Mouse (Mus musculus): Measurements from ENCODE around the gene Hdac9.

Hdac9 gene

DNA sequence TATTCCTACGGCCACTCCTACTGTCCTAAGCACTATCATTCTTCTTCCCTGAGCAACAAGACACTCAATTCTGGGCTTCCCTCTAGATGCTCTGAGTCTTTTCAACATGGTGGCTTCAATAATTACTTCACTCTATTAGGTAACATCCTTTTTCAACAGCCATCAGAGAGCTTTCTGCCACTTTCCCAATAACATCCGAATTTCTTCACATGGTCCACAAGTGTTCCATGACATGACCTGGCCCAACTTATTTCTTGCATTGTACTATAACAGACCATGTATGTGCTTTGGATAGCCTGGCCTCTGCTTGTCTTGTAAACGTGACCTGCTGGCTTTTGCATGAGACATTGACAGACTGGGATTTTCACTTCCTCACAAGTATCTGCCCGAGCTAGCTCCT lies 538.3 kb downstream of the Hdac9 start:
- no peak for DNase-seq (ENCODE audit: extremely low spot score)

DNA sequence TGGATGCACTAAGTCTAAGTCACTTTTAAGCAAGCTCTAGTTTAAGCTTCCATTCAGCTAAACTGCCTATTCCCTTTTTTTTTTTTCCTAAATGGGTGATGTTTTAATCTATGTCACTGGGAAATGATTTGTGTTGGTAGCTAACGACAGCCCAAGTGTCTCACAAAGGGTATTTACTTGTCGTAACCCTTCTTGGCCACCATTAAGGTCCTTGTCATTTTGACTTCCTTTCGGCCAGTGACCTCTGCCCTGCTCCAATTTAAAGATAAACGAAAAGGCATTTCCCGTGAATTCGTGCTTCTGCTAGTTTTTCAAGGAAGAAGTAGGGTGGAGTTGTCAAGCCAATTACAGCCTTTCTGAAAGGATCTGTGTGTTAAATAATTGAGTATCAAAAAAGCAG lies 565.0 kb downstream of the Hdac9 start:
- peak; percentile 64 for DNase-seq (ENCODE audit: extremely low spot score)

DNA sequence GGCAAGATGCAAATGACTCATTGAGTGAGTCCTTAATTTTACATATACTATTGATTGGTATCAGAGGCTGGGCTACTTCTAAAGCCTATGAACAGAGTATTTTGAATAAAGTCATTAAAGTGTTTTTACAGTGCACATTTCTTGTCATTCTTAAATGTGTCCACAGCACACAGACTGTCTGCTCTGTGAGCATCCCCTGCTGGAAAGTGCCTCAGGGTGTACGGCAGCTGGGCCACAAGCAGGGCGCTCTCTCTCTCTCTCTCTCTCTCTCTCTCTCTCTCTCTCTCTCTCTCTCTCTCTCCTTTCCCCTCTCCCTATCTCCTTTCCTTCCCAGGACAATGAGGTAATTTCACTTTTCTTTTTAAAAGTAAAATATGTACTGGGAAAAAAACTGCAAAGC lies 569.4 kb downstream of the Hdac9 start:
- no peak for DNase-seq (ENCODE audit: extremely low spot score)

DNA sequence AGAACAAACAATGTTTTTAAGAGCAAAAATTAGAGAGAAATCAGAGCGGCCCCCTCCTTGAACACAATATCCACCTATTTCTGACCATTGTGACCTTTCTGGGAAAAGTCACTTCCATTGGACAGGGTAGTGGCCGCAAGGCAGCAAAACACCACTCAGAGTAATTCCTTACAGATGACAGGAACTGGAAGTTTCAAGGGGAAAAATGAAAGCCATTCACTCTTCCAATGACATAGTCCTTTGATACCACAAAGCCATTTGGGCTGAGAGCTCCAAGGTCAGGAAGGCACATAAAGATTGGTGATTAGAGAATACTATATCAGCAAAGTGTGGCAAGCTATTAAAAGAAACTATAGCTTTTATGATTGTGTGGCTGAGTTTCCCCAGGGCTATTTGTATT lies 574.1 kb downstream of the Hdac9 start:
- no peak for DNase-seq (ENCODE audit: extremely low spot score)

DNA sequence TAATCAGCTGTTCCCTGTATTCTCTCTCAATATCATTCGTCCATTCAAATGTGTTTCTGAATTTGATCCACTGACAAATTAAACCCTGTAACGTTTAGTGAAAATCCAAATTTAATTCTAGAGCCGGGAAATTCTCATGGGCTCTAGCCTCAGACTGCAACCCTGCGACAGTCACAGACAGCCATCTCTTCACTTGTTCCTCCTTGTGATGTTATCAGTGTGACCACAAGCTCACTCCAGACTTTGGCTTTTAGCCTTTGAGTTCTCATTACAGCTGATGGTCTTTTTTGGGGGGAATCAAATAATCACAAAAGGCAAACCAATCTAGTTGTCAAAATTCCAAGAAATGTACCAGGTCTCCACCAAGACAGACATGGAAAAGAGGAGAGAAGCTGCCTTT lies 578.0 kb downstream of the Hdac9 start:
- DNase-seq (ENCODE audit: extremely low spot score), result no peak

DNA sequence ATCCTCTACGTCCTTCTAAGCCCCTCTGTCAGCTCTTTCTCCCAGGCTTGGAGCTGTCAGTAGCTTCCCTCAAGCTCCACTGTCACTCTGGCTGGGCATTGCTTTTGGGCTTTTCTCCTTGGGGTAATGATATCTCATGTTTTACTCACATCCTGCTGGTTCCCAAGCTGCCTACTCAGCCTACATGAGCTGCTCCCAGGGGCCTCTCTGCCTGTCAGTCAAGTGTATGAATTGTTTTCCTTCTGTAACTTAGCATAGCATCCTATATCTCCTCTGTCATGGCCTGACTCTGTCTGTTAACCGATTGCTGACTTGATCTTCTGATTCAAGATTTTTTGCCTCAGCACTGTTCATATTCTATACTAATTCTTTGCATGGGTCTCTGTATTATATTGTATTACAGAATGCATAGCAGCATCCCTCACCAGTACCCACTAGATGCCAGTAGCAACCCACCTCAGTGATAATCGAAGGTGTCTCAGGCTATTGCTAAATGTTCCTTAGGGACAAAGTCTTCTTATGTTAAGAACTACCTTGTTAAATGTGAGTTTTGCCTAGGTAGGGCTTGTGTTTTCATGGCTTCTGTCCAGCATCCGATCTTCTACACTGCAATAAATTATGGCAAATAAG lies 582.3 kb downstream of the Hdac9 start:
- no peak for DNase-seq (ENCODE audit: extremely low spot score)

DNA sequence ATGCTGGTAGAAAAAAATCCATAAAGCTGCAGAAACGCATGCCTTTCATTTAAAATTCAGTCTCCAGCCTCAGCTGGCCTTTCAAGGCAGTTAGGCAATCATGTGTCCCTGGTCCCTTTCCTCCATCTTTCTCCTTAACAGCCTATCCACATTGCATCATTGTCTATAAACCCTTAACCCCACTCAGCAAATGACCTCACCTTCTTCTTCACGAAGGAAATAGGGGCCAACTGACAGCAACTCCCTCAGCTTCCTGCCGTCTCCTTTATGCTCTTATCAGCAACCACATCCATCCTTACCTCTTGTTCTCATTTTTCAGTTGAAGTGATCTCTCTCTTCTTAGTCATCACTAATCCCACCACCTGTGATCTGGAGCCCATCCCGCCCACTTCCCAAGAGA lies 584.0 kb downstream of the Hdac9 start:
- DNase-seq (ENCODE audit: extremely low spot score), result no peak

DNA sequence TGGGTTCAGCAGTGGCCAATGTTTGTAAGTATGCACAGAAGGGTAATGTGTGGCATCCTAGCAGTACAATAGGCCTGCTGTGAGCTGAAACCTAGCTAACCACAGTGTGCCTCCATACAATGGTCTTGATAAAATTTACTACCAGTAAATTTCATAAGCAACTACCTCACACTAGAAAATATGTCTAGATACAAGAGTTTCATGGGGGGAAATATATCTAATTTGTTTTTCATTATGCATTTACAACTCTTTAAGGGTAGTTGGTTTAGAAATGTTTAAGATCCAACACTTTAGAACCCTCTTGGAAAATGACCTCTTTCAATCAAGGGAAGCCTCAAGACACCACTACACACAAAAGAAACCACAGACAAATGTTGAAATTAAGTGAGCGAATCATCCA lies 589.8 kb downstream of the Hdac9 start:
- no peak for DNase-seq (ENCODE audit: extremely low spot score)

DNA sequence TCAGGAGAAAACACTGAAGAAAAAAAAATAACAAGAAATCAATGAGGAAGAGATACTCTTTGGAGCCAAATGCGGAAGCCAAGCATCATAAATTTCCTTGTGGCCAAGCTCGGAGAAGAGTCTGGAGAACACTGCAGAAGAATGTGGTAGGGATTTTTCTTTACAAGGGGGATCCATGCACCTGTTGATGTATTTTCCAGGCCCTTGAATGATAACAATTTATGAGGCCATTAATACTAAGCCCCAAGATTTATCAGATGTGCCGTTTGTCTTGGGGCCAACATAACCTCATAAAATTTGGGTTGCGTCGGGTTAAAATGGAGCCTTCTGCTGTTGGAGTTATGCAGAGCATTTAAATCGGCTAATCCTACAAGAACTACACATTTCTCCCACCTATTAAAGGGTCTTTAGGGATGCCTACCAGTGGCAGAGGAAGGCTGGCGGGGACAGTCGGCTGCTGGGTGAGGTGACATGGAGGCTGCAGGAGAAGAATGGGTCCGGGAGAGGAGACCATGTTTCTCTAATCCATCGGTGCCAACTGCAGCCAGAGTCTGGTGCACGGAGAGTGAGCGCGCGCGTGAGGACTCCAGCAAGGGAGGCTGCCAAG lies 604.7 kb downstream of the Hdac9 start:
- DNase-seq (ENCODE audit: extremely low spot score), result no peak

DNA sequence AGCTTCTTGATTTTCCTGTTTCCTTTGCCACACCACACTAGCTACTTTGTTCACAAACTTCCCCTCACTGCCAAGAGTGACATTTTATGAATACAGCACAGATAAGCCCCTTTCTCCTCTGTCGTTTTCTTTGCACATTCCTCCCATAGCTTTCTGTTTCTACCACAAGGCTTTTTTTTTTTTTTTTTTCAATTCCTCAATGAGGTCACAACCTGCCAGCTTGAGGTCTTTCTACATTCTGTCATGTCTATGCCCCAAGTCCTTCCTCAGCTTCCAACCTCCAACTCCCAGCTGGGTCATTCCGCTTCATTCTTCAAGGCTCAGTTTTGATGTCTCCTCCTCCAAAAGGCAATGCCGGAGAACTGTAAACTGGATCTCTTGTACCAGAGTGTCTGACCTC lies 611.4 kb downstream of the Hdac9 start:
- DNase-seq (ENCODE audit: extremely low spot score), result peak; percentile 16

DNA sequence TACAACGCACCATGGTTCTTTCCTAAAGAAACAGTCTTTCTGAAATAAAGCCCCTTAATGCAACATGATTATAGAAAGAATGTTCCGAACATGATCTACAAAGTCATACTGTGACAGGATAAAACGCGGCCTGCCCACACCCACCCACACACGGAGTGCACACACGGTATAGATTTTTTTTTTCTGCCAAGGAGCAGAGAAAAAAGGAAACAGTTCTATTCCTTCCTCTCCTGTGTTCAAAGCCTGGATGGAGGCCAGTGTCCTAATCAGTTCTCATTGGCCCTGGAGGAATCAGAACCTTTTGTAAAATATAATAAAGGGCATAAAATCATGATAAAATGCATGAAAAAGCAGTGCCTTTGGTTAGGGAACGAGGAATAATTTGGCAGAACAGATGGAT lies 624.5 kb downstream of the Hdac9 start:
- DNase-seq (ENCODE audit: extremely low spot score), result no peak

DNA sequence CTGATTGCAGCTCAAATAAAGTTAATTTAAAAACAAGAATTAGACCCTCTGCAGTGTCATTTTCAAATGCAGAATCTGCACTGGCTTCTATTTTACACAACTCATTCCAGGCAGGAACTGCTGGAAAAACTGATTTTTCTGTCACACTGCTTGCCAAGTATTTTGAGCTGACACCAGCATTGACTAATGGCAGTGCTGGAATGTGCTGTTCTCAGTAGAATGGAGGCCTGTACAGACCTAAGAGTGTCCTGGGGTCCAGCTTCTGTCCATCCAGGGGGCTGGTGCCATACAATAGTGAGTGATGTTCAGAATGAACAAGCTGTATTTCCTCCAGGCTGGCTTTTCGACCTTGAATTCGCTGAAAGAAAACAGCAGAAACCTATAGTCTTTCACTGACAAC lies 629.7 kb downstream of the Hdac9 start:
- DNase-seq (ENCODE audit: extremely low spot score), result no peak

DNA sequence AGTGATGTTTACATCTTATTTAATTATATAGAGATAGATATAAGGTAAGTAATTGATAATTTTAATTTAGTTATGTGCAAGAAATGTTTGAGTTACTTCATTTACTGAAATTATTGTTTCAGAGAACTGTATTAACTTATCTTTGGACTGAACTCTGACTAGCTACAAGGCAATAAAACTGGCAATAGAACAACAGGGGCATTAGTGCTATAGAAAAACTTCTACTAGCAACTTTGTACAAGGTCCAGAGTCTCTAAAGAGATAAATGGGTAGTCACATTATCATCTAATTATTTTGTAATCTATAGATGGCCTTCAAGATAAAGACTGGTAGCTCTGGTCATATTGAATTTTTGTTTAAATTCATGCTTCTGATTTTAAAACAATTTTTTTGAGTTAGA lies 632.0 kb downstream of the Hdac9 start:
- no peak for DNase-seq (ENCODE audit: extremely low spot score)

DNA sequence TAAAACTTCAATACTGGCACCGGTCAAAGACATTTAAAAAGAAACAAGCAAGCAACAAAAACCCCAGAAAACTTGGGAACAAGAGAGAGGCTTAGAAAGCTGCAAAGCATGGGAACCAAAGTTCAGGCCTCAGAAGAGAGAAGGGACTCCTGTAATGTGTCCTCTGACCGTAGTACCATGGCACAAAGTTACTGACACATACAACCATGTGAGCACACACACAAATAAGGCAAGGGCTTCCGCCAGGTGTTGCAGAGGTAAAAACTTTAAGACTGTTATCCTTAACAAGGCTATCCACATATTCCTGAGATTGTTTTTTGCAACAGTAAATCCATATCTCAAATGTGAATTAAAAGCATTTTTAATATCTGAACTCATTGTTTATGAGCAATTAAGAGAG lies 632.5 kb downstream of the Hdac9 start:
- no peak for DNase-seq (ENCODE audit: extremely low spot score)

DNA sequence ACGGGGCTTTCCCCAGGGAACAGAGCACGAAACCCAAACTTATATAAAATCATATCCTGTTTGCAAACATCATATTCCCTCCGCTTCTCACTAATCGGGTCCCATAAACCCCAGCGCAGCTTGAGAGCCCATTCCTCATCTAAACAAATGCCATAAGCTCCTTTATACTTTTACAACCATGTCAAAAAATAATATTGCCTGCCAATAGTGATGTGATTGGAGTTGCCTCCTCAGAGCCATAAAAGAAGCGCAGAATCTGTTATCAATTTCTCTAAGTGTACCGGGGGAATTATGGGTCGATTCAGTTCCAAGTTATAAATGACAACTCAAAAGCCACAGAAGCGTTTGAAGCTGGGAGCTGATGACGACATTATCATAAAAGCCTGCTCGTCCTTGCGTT lies 638.1 kb downstream of the Hdac9 start:
- DNase-seq (ENCODE audit: extremely low spot score), result no peak

DNA sequence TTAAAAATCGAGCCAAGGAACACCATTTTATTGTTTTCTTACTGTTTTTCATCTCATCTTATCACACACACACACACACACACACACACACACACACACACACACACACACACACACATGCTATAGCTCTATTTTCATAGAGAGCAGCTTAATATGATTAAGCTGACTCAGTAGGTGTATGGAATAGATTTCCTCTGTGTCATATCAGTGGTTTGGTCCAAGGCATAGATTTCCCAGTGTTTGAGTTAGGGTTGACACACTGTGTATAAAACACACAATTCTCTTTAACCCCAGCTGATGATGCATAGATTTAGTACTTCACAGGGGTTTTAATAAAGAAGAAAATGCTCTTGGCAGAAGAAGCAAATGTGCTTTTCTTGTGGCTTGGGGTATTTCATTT lies 643.1 kb downstream of the Hdac9 start:
- DNase-seq (ENCODE audit: extremely low spot score), result no peak

DNA sequence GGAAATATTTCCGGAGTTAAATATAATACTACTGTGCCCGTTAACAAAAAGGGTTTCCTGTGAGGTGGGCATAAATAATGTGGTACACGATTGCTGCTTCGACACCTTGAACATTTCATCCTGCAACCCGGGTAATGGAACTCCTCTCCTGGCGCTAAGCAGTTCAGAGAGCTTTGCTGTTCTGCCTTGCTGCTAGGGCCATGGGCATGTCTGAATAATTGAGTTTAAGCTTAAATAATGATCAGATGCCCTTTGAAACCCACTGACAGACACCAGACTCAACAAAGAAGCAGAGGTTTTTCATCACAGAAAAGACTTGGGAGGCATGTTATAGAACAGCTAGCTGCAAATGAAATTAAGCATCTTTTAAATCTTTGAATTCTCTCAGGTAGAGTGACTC lies 646.8 kb downstream of the Hdac9 start:
- peak; percentile 16 for DNase-seq (ENCODE audit: extremely low spot score)

DNA sequence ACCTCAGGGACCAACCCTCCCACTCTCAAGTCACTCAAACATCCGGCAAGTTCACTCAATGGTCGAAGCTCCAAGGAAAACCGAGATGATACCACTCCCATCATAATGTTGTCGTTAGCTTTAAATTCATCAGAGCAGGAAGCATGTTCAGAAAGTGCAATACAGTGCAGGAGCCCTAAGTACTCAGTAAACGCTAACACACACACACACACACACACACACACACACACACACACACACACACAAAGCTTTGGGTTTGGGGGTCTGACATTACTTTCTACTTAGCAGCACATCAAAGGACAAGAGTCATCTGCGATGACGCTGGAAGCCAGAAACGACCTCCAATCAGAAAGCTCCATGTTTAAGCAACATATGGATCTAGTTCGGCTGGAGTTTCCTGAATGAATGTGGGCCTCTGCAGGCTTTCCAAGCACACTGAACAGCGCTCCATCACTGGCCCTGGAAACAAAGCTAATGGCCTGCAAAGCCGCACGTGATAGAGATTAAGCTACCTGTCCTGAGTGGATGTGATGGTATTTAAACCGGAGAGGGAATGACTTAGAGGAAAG lies 647.3 kb downstream of the Hdac9 start:
- DNase-seq (ENCODE audit: extremely low spot score), result peak; percentile 20

DNA sequence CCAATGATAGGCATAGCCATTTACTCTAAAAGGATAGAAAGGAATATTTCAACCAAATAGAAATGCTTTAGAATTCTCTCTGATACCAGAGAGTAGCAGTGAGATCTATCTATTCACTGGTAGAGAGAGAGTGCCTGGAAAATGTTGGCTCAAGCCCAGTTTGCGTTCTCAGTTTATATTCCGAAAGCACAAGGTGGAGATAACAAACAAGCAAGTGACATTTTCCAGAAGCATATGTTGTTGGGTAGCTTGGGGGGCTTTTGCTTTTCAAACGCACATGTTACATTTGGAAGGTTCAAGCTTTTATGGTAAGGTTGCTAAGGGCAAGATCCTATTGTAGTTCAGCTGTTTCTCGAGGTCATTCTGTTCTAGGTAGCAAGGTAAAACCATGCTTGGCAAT lies 657.2 kb downstream of the Hdac9 start:
- DNase-seq (ENCODE audit: extremely low spot score), result no peak

DNA sequence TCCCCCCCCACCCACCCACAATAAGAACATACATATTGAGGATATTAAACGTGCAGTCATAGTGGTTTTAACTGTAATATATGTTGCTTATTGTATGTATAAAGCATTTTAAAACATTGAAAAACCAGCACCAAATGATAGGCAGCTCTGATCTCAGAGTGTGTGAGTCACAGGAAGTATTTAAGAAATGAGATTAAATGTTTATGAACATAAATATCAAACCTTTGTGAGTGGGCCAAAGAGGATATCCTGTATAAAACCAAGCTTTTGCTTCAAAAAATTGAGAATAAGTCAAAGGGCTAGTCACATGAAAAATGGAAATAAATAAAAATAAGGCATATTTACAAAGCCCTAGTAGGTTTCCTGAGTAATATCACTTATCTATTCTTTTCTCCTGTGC lies 667.7 kb downstream of the Hdac9 start:
- no peak for DNase-seq (ENCODE audit: extremely low spot score)

DNA sequence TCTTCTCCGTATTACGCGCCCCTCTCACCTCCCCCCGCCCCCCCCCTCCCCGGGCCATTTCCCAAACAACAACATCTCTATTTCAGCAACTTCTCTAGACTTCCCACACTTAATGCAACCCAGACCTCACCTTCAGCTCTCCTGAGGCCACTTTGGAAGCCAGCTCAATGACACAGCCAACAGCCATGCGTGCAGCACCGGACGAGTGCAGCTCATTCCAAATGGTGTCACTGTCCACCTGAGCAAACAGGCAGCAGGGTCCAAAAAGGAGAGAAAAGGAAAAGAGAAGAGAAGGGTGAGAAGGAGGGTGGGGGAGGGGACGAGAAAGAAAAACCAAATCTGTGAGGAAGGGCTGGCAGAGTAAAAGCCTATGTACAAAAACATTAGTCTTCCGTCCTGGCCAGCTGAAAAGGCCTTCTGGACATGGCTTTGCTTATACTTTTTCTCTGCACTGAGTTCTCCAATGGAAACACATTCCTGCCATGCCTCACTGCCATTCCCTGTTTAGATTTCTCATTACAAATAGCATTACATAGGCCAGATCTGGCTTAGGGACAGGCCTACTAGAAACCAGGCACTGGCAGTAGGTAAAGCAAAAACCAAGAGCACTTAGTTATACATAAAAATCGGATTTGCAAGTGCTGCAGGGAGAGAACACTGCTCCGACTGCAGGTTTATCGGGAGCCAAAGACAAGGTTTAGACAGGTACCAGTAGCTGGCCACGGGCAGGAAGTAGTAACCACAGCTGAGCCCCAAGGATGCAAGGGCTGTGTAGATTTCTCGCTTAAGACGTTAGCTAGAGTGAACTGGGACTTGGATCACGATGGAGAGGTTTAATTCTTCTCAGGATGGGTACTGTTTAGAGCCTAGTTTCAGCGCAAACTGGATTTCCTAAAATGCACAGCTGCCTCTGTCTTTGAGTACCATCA lies 668.4 kb downstream of the Hdac9 start:
- peak; percentile 27 for DNase-seq (ENCODE audit: extremely low spot score)

DNA sequence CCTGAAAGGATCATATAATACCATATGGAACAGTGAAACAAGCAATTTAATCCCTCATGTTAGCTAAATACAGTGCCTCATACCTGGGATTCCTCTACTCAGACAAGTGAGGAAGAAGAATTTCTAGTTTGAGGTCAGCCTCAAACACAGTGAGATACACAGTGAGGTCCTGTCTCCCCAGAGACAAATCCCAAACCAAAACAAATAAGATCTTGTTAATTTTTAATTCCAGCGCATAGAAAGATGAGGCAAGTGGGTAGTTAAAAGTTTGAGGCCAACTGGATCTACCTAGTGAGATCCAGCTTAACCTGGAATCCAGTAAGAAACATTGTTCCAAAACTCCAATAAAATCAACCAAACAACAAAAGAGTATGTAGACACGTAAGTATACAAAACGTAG lies 678.1 kb downstream of the Hdac9 start:
- DNase-seq (ENCODE audit: extremely low spot score), result no peak
